In the genomic region with DNA sequence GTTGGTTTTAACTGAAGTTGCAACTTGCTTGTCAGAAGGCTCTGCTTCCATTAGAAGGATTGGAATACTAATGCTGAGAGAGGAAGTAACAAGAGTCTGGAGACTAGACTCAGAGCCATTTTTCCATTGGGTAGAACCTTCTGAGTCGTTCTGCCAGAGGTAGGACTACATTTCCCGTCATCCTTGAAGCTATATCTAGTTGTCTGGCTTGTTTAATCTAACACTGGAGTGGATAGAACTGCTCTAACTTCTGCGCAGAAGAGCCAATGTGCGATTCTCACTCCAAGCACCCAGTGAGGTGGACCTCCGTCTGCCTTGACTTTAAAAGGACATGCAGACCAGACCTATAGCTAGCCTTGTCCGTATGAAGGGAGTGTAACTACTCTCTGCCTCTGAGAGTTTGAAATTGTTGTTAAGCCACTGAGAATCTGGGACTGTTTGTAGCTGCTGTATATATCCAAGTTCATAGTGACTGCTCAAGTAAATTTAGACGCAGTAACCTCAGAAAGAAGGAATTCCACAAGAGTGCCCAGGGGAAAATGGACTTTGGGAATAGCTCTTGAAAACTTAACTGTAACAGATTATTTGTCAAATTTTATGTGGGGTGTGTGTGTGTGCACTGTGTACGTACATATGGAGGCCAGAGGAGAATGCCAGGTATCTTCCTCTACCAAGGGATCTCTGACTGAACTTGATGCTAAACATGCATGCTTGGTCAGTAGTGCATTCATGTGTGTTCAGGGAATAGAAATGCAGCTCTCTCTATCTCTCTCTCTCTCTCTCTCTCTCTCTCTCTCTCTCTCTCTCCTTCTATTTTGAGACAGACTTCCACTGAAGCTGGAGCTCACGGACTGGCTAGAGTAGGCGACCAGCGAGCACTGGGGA, we compare ENCODE assay signal across 24 mouse cellular contexts. TPM values are rescaled to one million over a fixed set of nuclear protein-coding genes. Genes with fewer than 3 reads are reported as not detected.
A peak's percentile ranks its signal among the peaks of the same experiment; 100 is the strongest.
DNase-seq lines count a peak whose midpoint lies in the region; ATAC-seq lines count a peak whose summit lies in the region.
"Had no signal": no experiment of that assay in that cellular context is flagged by ENCODE, and none has a peak within 500 bp of the region (broad histone marks: within the 10 kb centered on the region; RNA-seq: fewer than 3 reads in every experiment).

No protein-coding gene starts in this region.

- H3K27me3 ChIP-seq in heart, embryonic 12.5 days (replicated peaks): no peaks in the 10 kb centered on the region
- H3K27me3 ChIP-seq in kidney, embryonic 14.5 days (ENCODE audit: control insufficient read depth, insufficient read depth, low read length): no peaks in the 10 kb centered on the region
- H3K27me3 ChIP-seq in stomach, embryonic 16.5 days (ENCODE audit: control insufficient read depth, insufficient read depth, low read length): no peaks in the 10 kb centered on the region
- H3K27me3 ChIP-seq in hindbrain, embryonic 11.5 days (ENCODE audit: control insufficient read depth, insufficient read depth, low read length): no peaks in the 10 kb centered on the region
- H3K27me3 ChIP-seq: hindbrain, embryonic 12.5 days; neural tube, embryonic 12.5 days had no signal

- H3K4me2 ChIP-seq in heart, embryonic 12.5 days: no peak overlapping the region
- no peak overlapping the region for H3K4me2 ChIP-seq in kidney, embryonic 14.5 days (replicated peaks; ENCODE audit: low read depth, low read length)
- H3K4me2 ChIP-seq in stomach, embryonic 16.5 days (ENCODE audit: low read depth, low read length): no peak overlapping the region
- H3K4me2 ChIP-seq in hindbrain, embryonic 11.5 days (replicated peaks; ENCODE audit: low read depth, low read length): no peak overlapping the region
- H3K4me2 ChIP-seq: hindbrain, embryonic 12.5 days; neural tube, embryonic 12.5 days had no signal

- H3K4me3 ChIP-seq in heart, embryonic 12.5 days: no peak overlapping the region
- H3K4me3 ChIP-seq in kidney, embryonic 14.5 days (ENCODE audit: low read length): no peak overlapping the region
- no peak overlapping the region for H3K4me3 ChIP-seq in stomach, embryonic 16.5 days (replicated peaks; ENCODE audit: low read length)
- H3K4me3 ChIP-seq in hindbrain, embryonic 11.5 days (ENCODE audit: low read depth, low read length): no peak overlapping the region
- H3K4me3 ChIP-seq: gastrocnemius, adult 2 months; hindbrain, embryonic 12.5 days; limb, embryonic 10.5 days; neural tube, embryonic 12.5 days had no signal

- WGBS in heart, embryonic 12.5 days: 58% methylated on average over 11 of the region's 11 CpGs
- WGBS in kidney, embryonic 14.5 days: 69% methylated on average over 11 of the region's 11 CpGs
- WGBS in stomach, embryonic 16.5 days: 84% methylated on average over 11 of the region's 11 CpGs
- WGBS in hindbrain, embryonic 11.5 days: 92% methylated on average over 11 of the region's 11 CpGs

- intact Hi-C loops in heart, postnatal 10 days (cut with DNase I): no loop called here

- peak overlapping the region; percentile 75 for H3K27ac ChIP-seq in heart, embryonic 12.5 days (ENCODE audit: poor library complexity, severe bottlenecking)
- no peak overlapping the region for H3K27ac ChIP-seq in kidney, embryonic 14.5 days (ENCODE audit: low read depth, low read length)
- peak overlapping the region; percentile 55; the same call in 1 of the 2 replicates for H3K27ac ChIP-seq in stomach, embryonic 16.5 days (ENCODE audit: low read length)
- no peak overlapping the region for H3K27ac ChIP-seq in hindbrain, embryonic 11.5 days (ENCODE audit: low read depth, low read length)
- H3K27ac ChIP-seq: gastrocnemius, adult 2 months; hindbrain, embryonic 12.5 days; limb, embryonic 10.5 days; neural tube, embryonic 12.5 days had no signal

- DNase-seq in heart, adult 9 months (ENCODE audit: low spot score in 2 of 2): no peak
- no peak for DNase-seq in kidney, postnatal 10 days
- DNase-seq in heart, postnatal 10 days: peak; percentile 25 to 26
- DNase-seq in right cerebral cortex, postnatal 36 days (ENCODE audit: low spot score in 2 of 2): no peak
- DNase-seq in hindbrain, embryonic 11.5 days (ENCODE audit: low spot score): no peak
- DNase-seq: adrenal gland, postnatal 25 days; cerebellum, adult 8-10 months; cerebellum, postnatal 36 days; gastrocnemius, adult 2 months; liver; lung, postnatal 4 days; midbrain, embryonic 14.5 days; right cerebral cortex, postnatal 14 days; spleen, adult 18-20 months; thymus, adult 18-20 months; thymus, postnatal 36 days had no signal

- H3K4me1 ChIP-seq in heart, embryonic 12.5 days (replicated peaks): peaks cover 47% of the 10 kb centered on the region
- H3K4me1 ChIP-seq in kidney, embryonic 14.5 days (ENCODE audit: control insufficient read depth, insufficient read depth, low read length): peaks cover 14% of the 10 kb centered on the region; the same call in 1 of the 2 replicates
- no peaks in the 10 kb centered on the region; the same call in 1 of the 2 replicates for H3K4me1 ChIP-seq in stomach, embryonic 16.5 days (ENCODE audit: control insufficient read depth, insufficient read depth, low read length)
- no peaks in the 10 kb centered on the region for H3K4me1 ChIP-seq in hindbrain, embryonic 11.5 days (replicated peaks; ENCODE audit: control insufficient read depth, insufficient read depth, low read length)
- H3K4me1 ChIP-seq: limb, embryonic 10.5 days; neural tube, embryonic 12.5 days had no signal

- no peaks in the 10 kb centered on the region for H3K9me3 ChIP-seq in heart, embryonic 12.5 days (replicated peaks)
- H3K9me3 ChIP-seq in kidney, embryonic 14.5 days (ENCODE audit: control insufficient read depth, low read length): no peaks in the 10 kb centered on the region
- H3K9me3 ChIP-seq in stomach, embryonic 16.5 days (replicated peaks; ENCODE audit: control insufficient read depth, low read length): no peaks in the 10 kb centered on the region
- no peaks in the 10 kb centered on the region for H3K9me3 ChIP-seq in hindbrain, embryonic 11.5 days (ENCODE audit: control insufficient read depth, low read length)
- H3K9me3 ChIP-seq: hindbrain, embryonic 12.5 days; limb, embryonic 10.5 days; neural tube, embryonic 12.5 days had no signal

- peaks cover 4% of the 10 kb centered on the region; the same call in 1 of the 2 replicates for H3K36me3 ChIP-seq in heart, embryonic 12.5 days
- peaks cover 1% of the 10 kb centered on the region; the same call in 1 of the 2 replicates for H3K36me3 ChIP-seq in kidney, embryonic 14.5 days (ENCODE audit: control insufficient read depth, insufficient read depth, low read length)
- H3K36me3 ChIP-seq in stomach, embryonic 16.5 days (ENCODE audit: control insufficient read depth, insufficient read depth, low read length): no peaks in the 10 kb centered on the region
- H3K36me3 ChIP-seq in hindbrain, embryonic 11.5 days (ENCODE audit: control insufficient read depth, insufficient read depth, low read length): no peaks in the 10 kb centered on the region

- ATAC-seq in heart, embryonic 12.5 days (ENCODE audit: insufficient number of reproducible peaks, low FRiP score): no peak
- ATAC-seq in kidney, embryonic 14.5 days (ENCODE audit: low FRiP score, low TSS enrichment): peak; percentile 61; the same call in 1 of the 2 replicates
- peak; percentile 64 for ATAC-seq in stomach, embryonic 16.5 days (ENCODE audit: insufficient read depth, low FRiP score)
- no peak for ATAC-seq in hindbrain, embryonic 11.5 days (ENCODE audit: low FRiP score)
- ATAC-seq: forebrain, embryonic 14.5 days had no signal

- H3K9ac ChIP-seq in heart, embryonic 12.5 days: 0 out of 2 replicates have a peak overlapping the region, but pooled peaks have one; percentile 14
- H3K9ac ChIP-seq in kidney, embryonic 14.5 days (ENCODE audit: low read depth, low read length): no peak overlapping the region
- no peak overlapping the region for H3K9ac ChIP-seq in stomach, embryonic 16.5 days (ENCODE audit: low read length)
- H3K9ac ChIP-seq in hindbrain, embryonic 11.5 days (ENCODE audit: low read depth, low read length): no peak overlapping the region
- H3K9ac ChIP-seq: hindbrain, embryonic 12.5 days; neural tube, embryonic 12.5 days had no signal

RNA-seq across cellular contexts. Expression of gene Hebp2, which starts 52.6 kb away (rescaled TPM):
- 17.9 and 18.3 TPM in 2 replicates for polyA plus RNA-seq in heart, embryonic 12.5 days (2016; fragmentation: Nextera tagmentation; extraction: Ambion mirVana)
- 12.3 and 16.9 TPM in 2 replicates for polyA plus RNA-seq in kidney, embryonic 14.5 days (2014; fragmentation: Nextera tagmentation; extraction: Ambion mirVana)
- total RNA-seq in heart, postnatal 10 days (2021): 1 to 10 TPM; 3.3 to 3.9 TPM
- polyA plus RNA-seq in stomach, embryonic 16.5 days (2015; fragmentation: Nextera tagmentation; extraction: Ambion mirVana): 56.3 and 82.2 TPM in 2 replicates
- polyA plus RNA-seq in hindbrain, embryonic 11.5 days (2014; fragmentation: Nextera tagmentation; extraction: Ambion mirVana): 16.5 and 18.8 TPM in 2 replicates
- total RNA-seq: megakaryocyte-erythroid progenitor cell, adult 5-6 weeks had no signal

Comparison
In these comparisons a context has a peak if more than half of its experiments do, and no peak if none do; other contexts are left out.
1. DNase-seq: peak in heart, postnatal 10 days (2 of 2); none in heart, adult 9 months (0 of 2), kidney, postnatal 10 days (single experiment), right cerebral cortex, postnatal 36 days (0 of 2) and hindbrain, embryonic 11.5 days (single experiment).
2. ATAC-seq: peak in kidney, embryonic 14.5 days (single experiment) and stomach, embryonic 16.5 days (single experiment); none in heart, embryonic 12.5 days (single experiment) and hindbrain, embryonic 11.5 days (single experiment).
3. H3K27ac ChIP-seq: peak in heart, embryonic 12.5 days (single experiment) and stomach, embryonic 16.5 days (single experiment); none in kidney, embryonic 14.5 days (single experiment) and hindbrain, embryonic 11.5 days (single experiment).